Mouse (Mus musculus): ENCODE data around the gene Lims1. TPM values are rescaled to one million over a fixed set of nuclear protein-coding genes. Genes with fewer than 3 reads are reported as not detected.
A peak's percentile ranks its signal among the peaks of the same experiment; 100 is the strongest.

Gene Lims1
- total and polyA plus RNA-seq, 2 experiments from 2014 or later: 177 to 232 TPM

GRCm38 (mm10) chr10:58359952-58360351, 36.7 kb downstream of the Lims1 start:
- Histone ChIP-seq H3K36me3 (replicated peaks; ENCODE audit: control insufficient read depth, insufficient read depth, low read length) (0 out of 2 replicates have a peak, but pooled peaks cover 4% of the 10 kb centered on the region), H3K4me1 (ENCODE audit: control insufficient read depth, insufficient read depth) (peaks cover 23% of the 10 kb centered on the region), H3K4me2 (ENCODE audit: low read depth, low read length) (no peak overlapping the region), H3K27me3 (ENCODE audit: control insufficient read depth, insufficient read depth, low read length) (no peaks in the 10 kb centered on the region), H3K4me3 (ENCODE audit: low read depth, low read length) (no peak overlapping the region), H3K9me3 (replicated peaks; ENCODE audit: control insufficient read depth, low read length) (no peaks in the 10 kb centered on the region), H3K27ac (ENCODE audit: low read depth) (no peak overlapping the region), H3K9ac (replicated peaks; ENCODE audit: low read depth, low read length) (no peak overlapping the region)
- 82% methylated on average over 7 of the region's 7 CpGs for WGBS
- TF ChIP-seq EP300 (IDR thresholded peaks at IDR 0.05; ENCODE audit: low read depth) (no peak), CTCF (IDR thresholded peaks at IDR 0.05; ENCODE audit: low read depth) (no peak)
- ATAC-seq (ENCODE audit: insufficient read depth, low read depth): no peak
- DNase-seq (ENCODE audit: low spot score): no peak

DNA sequence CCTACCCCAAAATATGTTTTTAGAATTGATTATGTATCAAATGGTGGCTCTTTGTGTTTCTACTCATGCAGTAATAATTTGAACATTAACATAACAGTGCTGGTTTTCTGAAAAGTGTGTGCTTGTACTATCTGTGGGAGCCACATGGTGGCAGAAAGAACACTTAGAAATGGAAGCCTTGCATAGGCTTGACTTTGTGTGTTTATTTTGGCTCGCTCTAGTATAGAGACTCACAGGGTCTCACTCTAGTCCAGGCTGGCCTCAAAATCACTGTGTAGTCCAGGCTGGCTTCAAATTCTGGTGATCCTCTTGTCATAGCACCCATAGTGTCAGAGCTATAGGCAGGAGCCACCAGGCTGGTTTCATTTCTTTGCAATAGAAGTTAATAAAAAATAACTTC, 39.5 kb downstream of the Lims1 start:
- Histone ChIP-seq H3K9ac (replicated peaks; ENCODE audit: low read depth, low read length) (no peak overlapping the region), H3K4me2 (ENCODE audit: low read depth, low read length) (no peak overlapping the region), H3K4me3 (ENCODE audit: low read depth, low read length) (no peak overlapping the region), H3K36me3 (replicated peaks; ENCODE audit: control insufficient read depth, insufficient read depth, low read length) (0 out of 2 replicates have a peak, but pooled peaks cover 4% of the 10 kb centered on the region), H3K4me1 (ENCODE audit: control insufficient read depth, insufficient read depth) (peaks cover 17% of the 10 kb centered on the region), H3K27ac (ENCODE audit: low read depth) (0 out of 2 replicates have a peak overlapping the region, but pooled peaks have one; percentile 11), H3K27me3 (ENCODE audit: control insufficient read depth, insufficient read depth, low read length) (no peaks in the 10 kb centered on the region), H3K9me3 (replicated peaks; ENCODE audit: control insufficient read depth, low read length) (no peaks in the 10 kb centered on the region)
- DNase-seq (ENCODE audit: low spot score) (peak; percentile 86), ATAC-seq (ENCODE audit: insufficient read depth, low read depth) (peak; percentile 80; the same call in 1 of the 2 replicates)
- peak; percentile 66 for TF ChIP-seq CTCF (IDR thresholded peaks at IDR 0.05; ENCODE audit: low read depth)
- TF ChIP-seq EP300 (IDR thresholded peaks at IDR 0.05; ENCODE audit: low read depth): no peak
- 16% methylated on average over 1 of the region's 1 CpGs for WGBS

DNA sequence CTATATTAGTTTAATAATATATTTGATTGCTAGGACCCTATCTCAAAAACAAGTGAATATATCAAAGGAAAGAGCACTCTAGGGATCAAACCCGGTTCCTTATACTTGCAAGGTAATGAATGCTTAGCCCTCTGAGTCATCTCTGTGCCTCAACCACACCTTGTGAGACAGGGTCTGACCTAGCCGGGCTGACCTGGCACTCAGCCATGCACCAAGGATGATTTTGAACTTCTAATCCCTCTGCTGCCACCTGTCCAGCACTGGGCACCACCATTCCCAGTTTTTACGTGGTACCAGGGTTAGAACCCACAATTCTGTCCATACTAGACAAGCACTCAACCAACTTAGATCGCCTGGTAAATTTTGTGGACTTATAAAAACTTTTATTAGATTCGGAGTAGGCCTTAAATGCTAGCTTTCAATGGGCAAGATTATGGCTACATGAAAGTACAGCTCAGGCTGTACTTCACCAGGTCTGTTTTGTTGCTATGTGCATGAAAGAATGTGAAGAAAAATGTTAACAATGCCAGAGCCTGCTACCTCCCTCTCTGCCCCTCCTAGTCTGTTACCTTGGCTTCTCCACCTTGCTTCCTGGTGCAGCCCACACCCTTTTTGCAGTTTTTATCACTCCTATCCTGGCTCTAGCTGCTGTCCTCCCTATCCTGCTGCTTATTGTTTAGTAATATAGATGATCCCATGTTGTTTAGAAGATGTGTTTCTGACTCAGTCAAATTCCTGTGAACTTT, 41.7 kb downstream of the Lims1 start:
- H3K9ac ChIP-seq (replicated peaks; ENCODE audit: low read depth, low read length): no peak overlapping the region
- 63% methylated on average over 5 of the region's 5 CpGs for WGBS
- TF ChIP-seq CTCF (IDR thresholded peaks at IDR 0.05; ENCODE audit: low read depth) (no peak), EP300 (IDR thresholded peaks at IDR 0.05; ENCODE audit: low read depth) (no peak)
- H3K4me3 ChIP-seq (ENCODE audit: low read depth, low read length): no peak overlapping the region
- no peak overlapping the region for H3K4me2 ChIP-seq (ENCODE audit: low read depth, low read length)
- no peaks in the 10 kb centered on the region for H3K9me3 ChIP-seq (replicated peaks; ENCODE audit: control insufficient read depth, low read length)
- no peak for DNase-seq (ENCODE audit: low spot score)
- H3K36me3 ChIP-seq (replicated peaks; ENCODE audit: control insufficient read depth, insufficient read depth, low read length): no peaks in the 10 kb centered on the region
- H3K4me1 ChIP-seq (ENCODE audit: control insufficient read depth, insufficient read depth): peaks cover 28% of the 10 kb centered on the region
- ATAC-seq (ENCODE audit: insufficient read depth, low read depth): no peak
- H3K27ac ChIP-seq (ENCODE audit: low read depth): peak overlapping the region; percentile 22; the same call in 1 of the 2 replicates
- H3K27me3 ChIP-seq (ENCODE audit: control insufficient read depth, insufficient read depth, low read length): no peaks in the 10 kb centered on the region

DNA sequence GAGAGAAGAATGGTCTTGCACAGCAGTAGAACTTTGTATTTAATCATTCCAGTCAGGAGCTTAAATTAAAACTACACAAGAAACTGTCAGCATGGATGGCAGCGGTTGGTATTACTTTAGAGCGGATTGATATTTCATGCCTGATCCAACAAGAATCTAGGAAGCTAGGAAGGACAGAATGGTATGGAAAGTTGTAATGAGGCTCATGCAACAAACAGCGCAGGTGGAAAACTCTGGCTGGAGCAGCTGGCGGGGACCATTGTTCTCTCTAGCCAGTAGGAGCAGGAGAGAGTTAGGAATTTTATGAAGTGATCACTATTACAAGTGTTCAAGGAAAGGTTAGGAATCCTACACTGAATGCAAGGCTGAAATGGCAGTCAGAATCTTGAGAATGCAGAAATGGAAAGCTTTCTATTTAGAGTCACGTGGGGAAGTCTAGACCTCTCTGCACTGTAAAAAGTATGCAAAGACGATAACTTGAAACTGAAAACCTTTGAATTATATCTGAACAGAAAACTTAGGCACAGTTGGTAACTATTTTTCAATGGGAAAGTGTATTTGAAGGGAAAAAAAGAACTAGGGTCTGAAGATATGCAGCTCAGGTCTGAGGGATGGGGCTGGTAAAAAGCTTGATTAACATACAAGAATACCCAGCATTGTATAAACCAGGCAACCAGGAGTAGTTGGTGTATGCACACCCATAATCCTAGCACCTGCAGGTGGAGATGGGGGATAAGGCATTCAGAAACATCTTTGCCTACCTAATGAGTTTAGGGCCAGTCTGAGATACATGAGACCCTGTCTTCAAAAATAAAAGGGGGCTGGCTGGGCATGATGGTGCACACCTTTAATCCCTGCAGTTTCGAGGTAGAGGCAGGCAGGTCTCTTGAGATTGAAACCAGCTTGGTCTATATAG, 45.8 kb downstream of the Lims1 start:
- no peak for TF ChIP-seq EP300 (IDR thresholded peaks at IDR 0.05; ENCODE audit: low read depth)
- TF ChIP-seq CTCF (IDR thresholded peaks at IDR 0.05; ENCODE audit: low read depth): no peak
- no peak overlapping the region for H3K4me3 ChIP-seq (ENCODE audit: low read depth, low read length)
- DNase-seq (ENCODE audit: low spot score) (no peak), ATAC-seq (ENCODE audit: insufficient read depth, low read depth) (no peak)
- H3K9me3 ChIP-seq (replicated peaks; ENCODE audit: control insufficient read depth, low read length): no peaks in the 10 kb centered on the region
- peak overlapping the region; percentile 76 for H3K27ac ChIP-seq (ENCODE audit: low read depth)
- no peak overlapping the region for H3K9ac ChIP-seq (replicated peaks; ENCODE audit: low read depth, low read length)
- peaks cover 41% of the 10 kb centered on the region for H3K4me1 ChIP-seq (ENCODE audit: control insufficient read depth, insufficient read depth)
- no peaks in the 10 kb centered on the region for H3K36me3 ChIP-seq (replicated peaks; ENCODE audit: control insufficient read depth, insufficient read depth, low read length)
- H3K4me2 ChIP-seq (ENCODE audit: low read depth, low read length): no peak overlapping the region
- WGBS: 69% methylated on average over 7 of the region's 7 CpGs
- H3K27me3 ChIP-seq (ENCODE audit: control insufficient read depth, insufficient read depth, low read length): no peaks in the 10 kb centered on the region

- no peaks in the 10 kb centered on the region for H3K36me3 ChIP-seq (replicated peaks; ENCODE audit: control insufficient read depth, insufficient read depth, low read length)
- peaks cover 38% of the 10 kb centered on the region for H3K4me1 ChIP-seq (ENCODE audit: control insufficient read depth, insufficient read depth)
- H3K4me2 ChIP-seq (ENCODE audit: low read depth, low read length): no peak overlapping the region
- no peaks in the 10 kb centered on the region for H3K9me3 ChIP-seq (replicated peaks; ENCODE audit: control insufficient read depth, low read length)
- H3K27ac ChIP-seq (ENCODE audit: low read depth): peak overlapping the region; percentile 76
- no peak for ATAC-seq (ENCODE audit: insufficient read depth, low read depth)
- no peak overlapping the region for H3K9ac ChIP-seq (replicated peaks; ENCODE audit: low read depth, low read length)
- H3K27me3 ChIP-seq (ENCODE audit: control insufficient read depth, insufficient read depth, low read length): no peaks in the 10 kb centered on the region
- TF ChIP-seq CTCF (IDR thresholded peaks at IDR 0.05; ENCODE audit: low read depth): no peak
- no peak for TF ChIP-seq EP300 (IDR thresholded peaks at IDR 0.05; ENCODE audit: low read depth)
- no peak overlapping the region for H3K4me3 ChIP-seq (ENCODE audit: low read depth, low read length)
- WGBS: 13% methylated on average over 3 of the region's 3 CpGs
- DNase-seq (ENCODE audit: low spot score): no peak
Measured at GRCm38 (mm10) chr10:58369707-58370093, 46.4 kb downstream of the Lims1 start.

Data from heart, postnatal 0 days (tissue).